Mouse (Mus musculus): ENCODE measurements around the gene Rsbn1l. TPM values are rescaled to one million over a fixed set of nuclear protein-coding genes. Genes with fewer than 3 reads are reported as not detected.

Gene Rsbn1l
- polyA plus RNA-seq, 1 experiment from 2014 or later = 5.5 TPM

GRCm38 (mm10) chr5:20974690-20975089, 18.5 kb upstream of the Rsbn1l start:
- Histone ChIP-seq H3K4me3 (ENCODE audit: low read depth, low read length) (no peak overlapping the region), H3K9me3 (ENCODE audit: control insufficient read depth, low read length) (no peaks in the 10 kb centered on the region), H3K36me3 (ENCODE audit: control insufficient read depth, insufficient read depth, low read length) (no peaks in the 10 kb centered on the region), H3K4me1 (ENCODE audit: control insufficient read depth, insufficient read depth, low read length) (no peaks in the 10 kb centered on the region), H3K27ac (replicated peaks; ENCODE audit: low read depth, low read length) (no peak overlapping the region), H3K4me2 (ENCODE audit: low read depth, low read length) (no peak overlapping the region), H3K27me3 (replicated peaks; ENCODE audit: control insufficient read depth, insufficient read depth, low read length) (no peaks in the 10 kb centered on the region), H3K9ac (ENCODE audit: low read depth, low read length) (no peak overlapping the region)
- ATAC-seq (ENCODE audit: low read depth) (no peak), DNase-seq (ENCODE audit: low spot score) (no peak)
- 83% methylated on average over 4 of the region's 4 CpGs for WGBS

DNA sequence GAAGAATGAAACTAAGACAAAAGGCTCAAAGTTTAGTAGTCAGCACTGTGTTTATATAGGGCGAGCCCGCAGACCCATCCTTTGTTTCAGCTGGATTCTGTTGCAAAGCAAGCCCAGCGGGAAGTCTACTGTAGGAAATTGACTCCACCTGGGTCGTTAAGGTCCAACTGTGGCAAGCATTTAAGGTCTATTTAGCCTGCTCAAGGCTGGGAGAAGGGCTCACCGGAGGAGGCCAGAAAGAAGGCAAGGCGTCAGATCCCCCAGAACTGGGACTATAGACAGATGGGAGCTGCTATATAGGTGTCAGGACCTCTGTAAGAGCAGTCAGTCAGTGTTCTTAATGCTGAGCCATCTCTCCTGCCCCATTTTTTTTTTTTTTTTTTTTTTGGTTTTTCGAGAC, 17.8 kb upstream of the Rsbn1l start:
- H3K4me1 ChIP-seq (ENCODE audit: control insufficient read depth, insufficient read depth, low read length) = no peaks in the 10 kb centered on the region
- DNase-seq (ENCODE audit: low spot score) = peak; percentile 14
- no peaks in the 10 kb centered on the region for H3K36me3 ChIP-seq (ENCODE audit: control insufficient read depth, insufficient read depth, low read length)
- H3K9ac ChIP-seq (ENCODE audit: low read depth, low read length) = no peak overlapping the region
- ATAC-seq (ENCODE audit: low read depth) = no peak
- H3K4me2 ChIP-seq (ENCODE audit: low read depth, low read length) = no peak overlapping the region
- H3K27ac ChIP-seq (replicated peaks; ENCODE audit: low read depth, low read length) = no peak overlapping the region
- no peaks in the 10 kb centered on the region for H3K9me3 ChIP-seq (ENCODE audit: control insufficient read depth, low read length)
- 16% methylated on average over 6 of the region's 7 CpGs for WGBS
- no peak overlapping the region for H3K4me3 ChIP-seq (ENCODE audit: low read depth, low read length)
- no peaks in the 10 kb centered on the region for H3K27me3 ChIP-seq (replicated peaks; ENCODE audit: control insufficient read depth, insufficient read depth, low read length)

DNA sequence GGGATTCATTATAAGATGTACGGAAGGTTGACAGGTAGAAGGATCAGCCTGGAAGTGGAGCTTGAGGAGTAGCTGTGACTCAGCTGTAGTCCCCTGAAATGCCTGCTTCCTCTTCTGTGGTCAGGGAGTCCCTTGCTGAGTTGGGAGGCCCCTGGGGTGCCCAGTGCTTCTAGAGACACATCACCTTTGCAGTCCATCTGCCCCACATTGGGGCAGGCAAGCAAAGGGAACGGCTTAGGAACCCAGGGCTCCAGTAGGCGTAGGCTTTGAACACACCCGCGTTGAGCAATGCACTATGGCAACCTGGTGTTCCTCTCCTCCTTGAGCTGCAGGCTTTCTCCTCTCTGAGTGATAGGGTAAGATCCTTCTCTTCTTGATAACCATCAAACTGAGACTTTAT, 16.9 kb upstream of the Rsbn1l start:
- H3K4me1 ChIP-seq (ENCODE audit: control insufficient read depth, insufficient read depth, low read length) = no peaks in the 10 kb centered on the region
- H3K9me3 ChIP-seq (ENCODE audit: control insufficient read depth, low read length) = no peaks in the 10 kb centered on the region
- H3K36me3 ChIP-seq (ENCODE audit: control insufficient read depth, insufficient read depth, low read length) = no peaks in the 10 kb centered on the region
- 52% methylated on average over 5 of the region's 5 CpGs for WGBS
- no peak for DNase-seq (ENCODE audit: low spot score)
- no peak overlapping the region for H3K27ac ChIP-seq (replicated peaks; ENCODE audit: low read depth, low read length)
- no peak overlapping the region for H3K4me3 ChIP-seq (ENCODE audit: low read depth, low read length)
- H3K27me3 ChIP-seq (replicated peaks; ENCODE audit: control insufficient read depth, insufficient read depth, low read length) = no peaks in the 10 kb centered on the region
- no peak overlapping the region for H3K9ac ChIP-seq (ENCODE audit: low read depth, low read length)
- no peak overlapping the region for H3K4me2 ChIP-seq (ENCODE audit: low read depth, low read length)
- ATAC-seq (ENCODE audit: low read depth) = no peak

DNA sequence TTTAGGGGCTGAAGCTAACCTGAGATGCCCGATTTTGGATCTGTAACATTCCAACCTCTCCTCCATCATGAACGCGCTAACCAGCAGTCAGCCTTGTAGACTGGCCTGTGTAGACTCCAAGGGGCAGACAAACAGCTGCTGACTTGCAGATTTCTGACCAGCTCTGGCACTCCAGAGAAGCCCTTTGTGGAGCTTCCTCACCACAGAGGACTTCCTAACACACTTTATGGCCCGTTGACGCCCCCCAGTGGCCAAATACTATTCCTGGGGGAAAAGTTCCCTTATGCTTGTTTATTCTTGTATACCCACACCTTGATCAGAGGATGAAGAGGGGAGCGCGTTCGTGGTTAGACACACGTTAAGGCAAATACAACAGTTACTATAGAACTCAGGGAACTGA, 12.8 kb upstream of the Rsbn1l start:
- no peaks in the 10 kb centered on the region for H3K4me1 ChIP-seq (ENCODE audit: control insufficient read depth, insufficient read depth, low read length)
- H3K9me3 ChIP-seq (ENCODE audit: control insufficient read depth, low read length) = no peaks in the 10 kb centered on the region
- H3K27me3 ChIP-seq (replicated peaks; ENCODE audit: control insufficient read depth, insufficient read depth, low read length) = no peaks in the 10 kb centered on the region
- H3K4me3 ChIP-seq (ENCODE audit: low read depth, low read length) = no peak overlapping the region
- no peak overlapping the region for H3K9ac ChIP-seq (ENCODE audit: low read depth, low read length)
- WGBS = 53% methylated on average over 9 of the region's 9 CpGs
- no peak overlapping the region for H3K4me2 ChIP-seq (ENCODE audit: low read depth, low read length)
- H3K36me3 ChIP-seq (ENCODE audit: control insufficient read depth, insufficient read depth, low read length) = no peaks in the 10 kb centered on the region
- H3K27ac ChIP-seq (replicated peaks; ENCODE audit: low read depth, low read length) = no peak overlapping the region
- DNase-seq (ENCODE audit: low spot score) (peak; percentile 17), ATAC-seq (ENCODE audit: low read depth) (no peak)

GRCm38 (mm10) chr5:20968493-20968892, 12.3 kb upstream of the Rsbn1l start:
- Histone ChIP-seq H3K9me3 (ENCODE audit: control insufficient read depth, low read length) (no peaks in the 10 kb centered on the region), H3K27me3 (replicated peaks; ENCODE audit: control insufficient read depth, insufficient read depth, low read length) (no peaks in the 10 kb centered on the region), H3K4me1 (ENCODE audit: control insufficient read depth, insufficient read depth, low read length) (no peaks in the 10 kb centered on the region), H3K9ac (ENCODE audit: low read depth, low read length) (no peak overlapping the region), H3K27ac (replicated peaks; ENCODE audit: low read depth, low read length) (no peak overlapping the region), H3K36me3 (ENCODE audit: control insufficient read depth, insufficient read depth, low read length) (no peaks in the 10 kb centered on the region), H3K4me2 (ENCODE audit: low read depth, low read length) (no peak overlapping the region), H3K4me3 (ENCODE audit: low read depth, low read length) (no peak overlapping the region)
- 58% methylated on average over 9 of the region's 9 CpGs for WGBS
- ATAC-seq (ENCODE audit: low read depth) = no peak
- DNase-seq (ENCODE audit: low spot score) = no peak

GRCm38 (mm10) chr5:20967942-20968341, 11.7 kb upstream of the Rsbn1l start:
- peak; percentile 62 for ATAC-seq (ENCODE audit: low read depth)

DNA sequence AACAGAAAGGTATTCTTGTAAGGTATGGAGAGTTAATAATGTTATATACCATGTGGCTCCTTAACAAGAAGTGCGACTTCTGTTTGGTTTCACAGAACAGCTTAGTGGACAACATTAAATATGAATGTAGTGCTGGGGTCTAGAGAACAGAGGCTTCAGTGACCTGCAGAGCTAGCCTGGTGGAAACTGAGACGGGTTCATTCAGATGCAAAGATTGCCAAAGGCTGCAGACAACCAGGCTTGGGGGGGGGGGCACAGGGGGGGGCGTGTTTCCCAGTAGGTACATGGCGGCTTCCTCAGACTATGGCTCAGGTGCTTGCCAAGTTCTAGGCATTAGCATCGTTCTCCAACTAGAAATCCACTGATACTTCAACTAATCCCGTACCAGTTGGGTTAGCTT, 8.2 kb upstream of the Rsbn1l start:
- DNase-seq (ENCODE audit: low spot score) (no peak), ATAC-seq (ENCODE audit: low read depth) (no peak)
- H3K27me3 ChIP-seq (replicated peaks; ENCODE audit: control insufficient read depth, insufficient read depth, low read length) = no peaks in the 10 kb centered on the region
- no peak overlapping the region for H3K4me2 ChIP-seq (ENCODE audit: low read depth, low read length)
- H3K27ac ChIP-seq (replicated peaks; ENCODE audit: low read depth, low read length) = no peak overlapping the region
- no peak overlapping the region for H3K9ac ChIP-seq (ENCODE audit: low read depth, low read length)
- no peaks in the 10 kb centered on the region for H3K4me1 ChIP-seq (ENCODE audit: control insufficient read depth, insufficient read depth, low read length)
- no peak overlapping the region for H3K4me3 ChIP-seq (ENCODE audit: low read depth, low read length)
- WGBS = 74% methylated on average over 6 of the region's 6 CpGs
- H3K36me3 ChIP-seq (ENCODE audit: control insufficient read depth, insufficient read depth, low read length) = 0 out of 2 replicates have a peak, but pooled peaks cover 5% of the 10 kb centered on the region
- no peaks in the 10 kb centered on the region for H3K9me3 ChIP-seq (ENCODE audit: control insufficient read depth, low read length)

More at GRCm38 (mm10) chr5:20967942-20968341, 11.7 kb upstream of the Rsbn1l start:
- Histone ChIP-seq H3K36me3 (ENCODE audit: control insufficient read depth, insufficient read depth, low read length) (no peaks in the 10 kb centered on the region), H3K27me3 (replicated peaks; ENCODE audit: control insufficient read depth, insufficient read depth, low read length) (no peaks in the 10 kb centered on the region), H3K9ac (ENCODE audit: low read depth, low read length) (0 out of 2 replicates have a peak overlapping the region, but pooled peaks have one; percentile 6), H3K4me1 (ENCODE audit: control insufficient read depth, insufficient read depth, low read length) (no peaks in the 10 kb centered on the region), H3K4me3 (ENCODE audit: low read depth, low read length) (no peak overlapping the region), H3K4me2 (ENCODE audit: low read depth, low read length) (no peak overlapping the region), H3K9me3 (ENCODE audit: control insufficient read depth, low read length) (no peaks in the 10 kb centered on the region), H3K27ac (replicated peaks; ENCODE audit: low read depth, low read length) (no peak overlapping the region)
- WGBS = 33% methylated on average over 4 of the region's 4 CpGs
- DNase-seq (ENCODE audit: low spot score) = no peak

- WGBS = 65% methylated on average over 9 of the region's 9 CpGs
- Histone ChIP-seq H3K4me1 (ENCODE audit: control insufficient read depth, insufficient read depth, low read length) (no peaks in the 10 kb centered on the region), H3K27ac (replicated peaks; ENCODE audit: low read depth, low read length) (no peak overlapping the region), H3K9ac (ENCODE audit: low read depth, low read length) (no peak overlapping the region), H3K36me3 (ENCODE audit: control insufficient read depth, insufficient read depth, low read length) (0 out of 2 replicates have a peak, but pooled peaks cover 5% of the 10 kb centered on the region), H3K4me2 (ENCODE audit: low read depth, low read length) (no peak overlapping the region), H3K4me3 (ENCODE audit: low read depth, low read length) (no peak overlapping the region), H3K9me3 (ENCODE audit: control insufficient read depth, low read length) (no peaks in the 10 kb centered on the region), H3K27me3 (replicated peaks; ENCODE audit: control insufficient read depth, insufficient read depth, low read length) (no peaks in the 10 kb centered on the region)
- peak; percentile 67; the same call in 1 of the 2 replicates for ATAC-seq (ENCODE audit: low read depth)
- DNase-seq (ENCODE audit: low spot score) = peak; percentile 72
These were observed 7.1 kb upstream of the Rsbn1l start for GRCm38 (mm10) chr5:20963295-20963694.

GRCm38 (mm10) chr5:20960927-20961326, 4.7 kb upstream of the Rsbn1l start:
- ATAC-seq (ENCODE audit: low read depth) (no peak), DNase-seq (ENCODE audit: low spot score) (no peak)
- no peaks in the 10 kb centered on the region for H3K4me1 ChIP-seq (ENCODE audit: control insufficient read depth, insufficient read depth, low read length)
- WGBS = 71% methylated on average over 2 of the region's 2 CpGs
- H3K36me3 ChIP-seq (ENCODE audit: control insufficient read depth, insufficient read depth, low read length) = peaks cover 11% of the 10 kb centered on the region; the same call in 1 of the 2 replicates
- no peak overlapping the region for H3K4me2 ChIP-seq (ENCODE audit: low read depth, low read length)
- H3K4me3 ChIP-seq (ENCODE audit: low read depth, low read length) = no peak overlapping the region
- H3K9ac ChIP-seq (ENCODE audit: low read depth, low read length) = no peak overlapping the region
- H3K27me3 ChIP-seq (replicated peaks; ENCODE audit: control insufficient read depth, insufficient read depth, low read length) = no peaks in the 10 kb centered on the region
- peaks cover 11% of the 10 kb centered on the region for H3K9me3 ChIP-seq (ENCODE audit: control insufficient read depth, low read length)
- H3K27ac ChIP-seq (replicated peaks; ENCODE audit: low read depth, low read length) = no peak overlapping the region
